In the genomic region with DNA sequence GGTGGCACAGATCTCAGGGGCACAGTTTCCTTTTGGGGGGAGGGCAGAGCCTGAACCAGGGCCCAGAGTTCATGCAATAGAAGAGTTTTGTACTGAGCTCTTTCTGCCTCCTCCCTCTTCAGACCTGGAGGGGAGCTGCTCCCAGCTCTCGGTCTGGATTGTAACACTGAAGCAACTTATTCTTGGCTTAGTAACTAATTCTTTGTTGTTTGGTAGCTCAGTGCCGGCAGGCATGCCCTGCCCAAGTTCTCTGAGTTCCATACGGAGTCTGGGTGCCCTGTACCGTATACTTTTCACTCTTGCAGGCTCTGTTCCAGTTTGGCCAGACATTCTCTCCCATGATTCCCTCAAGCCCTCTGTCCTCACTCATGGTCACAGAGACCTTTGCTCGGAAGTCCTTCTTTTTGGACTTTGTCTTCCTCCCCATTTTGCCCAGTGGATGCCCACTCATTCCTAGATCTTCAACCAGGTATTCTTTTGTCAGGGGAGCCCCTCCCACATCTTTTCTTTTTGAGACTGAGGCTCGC, we compare ENCODE assay signal across 24 mouse cellular contexts. TPM values are rescaled to one million over a fixed set of nuclear protein-coding genes. Genes with fewer than 3 reads are reported as not detected.
DNase-seq lines count a peak whose midpoint lies in the region; ATAC-seq and TF ChIP-seq lines count a peak whose summit lies in the region.
"Had no signal": no experiment of that assay in that cellular context is flagged by ENCODE, and none has a peak within 500 bp of the region (broad histone marks: within the 10 kb centered on the region; RNA-seq: fewer than 3 reads in every experiment).

No protein-coding gene starts in this region.

- H3K27ac ChIP-seq in kidney, embryonic 14.5 days (ENCODE audit: low read depth, low read length) = no peak overlapping the region
- H3K27ac ChIP-seq in left cerebral cortex, adult 2 months = peak overlapping the region; percentile 38; the same call in 1 of the 2 replicates
- H3K27ac ChIP-seq: embryonic facial prominence, embryonic 13.5 days; forebrain, embryonic 10.5 days; limb, embryonic 12.5 days; liver, embryonic 15.5 days had no signal

- intact Hi-C loops in left cerebral cortex, adult 2 months (cut with DNase I) = no loop called here

- TF ChIP-seq POLR2A in brain, embryonic 14.5 days (IDR thresholded peaks at IDR 0.05; ENCODE audit: borderline replicate concordance, extremely low read depth, insufficient read depth, insufficient read length, poor library complexity, severe bottlenecking) = no peak

- no peak overlapping the region for H3K4me3 ChIP-seq in kidney, embryonic 14.5 days (ENCODE audit: low read length)
- H3K4me3 ChIP-seq in left cerebral cortex, adult 2 months = no peak overlapping the region
- H3K4me3 ChIP-seq: embryonic facial prominence, embryonic 13.5 days; forebrain, embryonic 10.5 days; limb, embryonic 12.5 days; liver, embryonic 15.5 days had no signal

- no peak; the same call in 1 of the 2 replicates for TF ChIP-seq CTCF in left cerebral cortex, adult 2 months (IDR thresholded peaks at IDR 0.05)
- TF ChIP-seq CTCF in brain, embryonic 14.5 days (IDR thresholded peaks at IDR 0.05; ENCODE audit: borderline replicate concordance, extremely low read depth, insufficient read depth, insufficient read length) = no peak

- WGBS in kidney, embryonic 14.5 days = 89% methylated on average over 6 of the region's 6 CpGs

- H3K27me3 ChIP-seq in kidney, embryonic 14.5 days (ENCODE audit: control insufficient read depth, insufficient read depth, low read length) = no peaks in the 10 kb centered on the region
- H3K27me3 ChIP-seq: embryonic facial prominence, embryonic 13.5 days; limb, embryonic 12.5 days; liver, embryonic 15.5 days had no signal

- ATAC-seq in kidney, embryonic 14.5 days (ENCODE audit: low FRiP score, low TSS enrichment) = no peak
- ATAC-seq: inflammation-experienced regulatory T-cells, adult 6 months had no signal

- H3K4me1 ChIP-seq in kidney, embryonic 14.5 days (ENCODE audit: control insufficient read depth, insufficient read depth, low read length) = no peaks in the 10 kb centered on the region
- H3K4me1 ChIP-seq: embryonic facial prominence, embryonic 13.5 days; forebrain, embryonic 10.5 days; limb, embryonic 12.5 days had no signal

- DNase-seq in kidney, adult 11 months = peak; percentile 66
- no peak for DNase-seq in left cerebral cortex, adult 2 months (ENCODE audit: extremely low spot score in 1 of 2, low spot score in 2 of 2)
- no peak for DNase-seq in left cerebral cortex, adult 11 months (ENCODE audit: low spot score)
- DNase-seq in brain, embryonic 14.5 days (ENCODE audit: low read depth) = peak; percentile 31
- peak; percentile 46 for DNase-seq in fibroblast of lung, adult 2 months (ENCODE audit: low read depth)
- DNase-seq in neural tube, embryonic 10.5 days (ENCODE audit: extremely low spot score, low spot score) = no peak
- no peak for DNase-seq in ovary, postnatal 10 days (ENCODE audit: low spot score)
- DNase-seq: lung, postnatal 10 days; midbrain, embryonic 14.5 days; spleen, adult 18-20 months; thymus, adult 2 months had no signal

- no peaks in the 10 kb centered on the region for H3K9me3 ChIP-seq in kidney, embryonic 14.5 days (ENCODE audit: control insufficient read depth, low read length)
- H3K9me3 ChIP-seq: embryonic facial prominence, embryonic 13.5 days; forebrain, embryonic 10.5 days; limb, embryonic 12.5 days; liver, embryonic 15.5 days had no signal

- no peak overlapping the region for H3K4me2 ChIP-seq in kidney, embryonic 14.5 days (replicated peaks; ENCODE audit: low read depth, low read length)
- H3K4me2 ChIP-seq: embryonic facial prominence, embryonic 13.5 days; limb, embryonic 12.5 days; liver, embryonic 15.5 days had no signal

- no peaks in the 10 kb centered on the region for H3K36me3 ChIP-seq in kidney, embryonic 14.5 days (ENCODE audit: control insufficient read depth, insufficient read depth, low read length)
- H3K36me3 ChIP-seq: embryonic facial prominence, embryonic 13.5 days; forebrain, embryonic 10.5 days; limb, embryonic 12.5 days; liver, embryonic 15.5 days had no signal

- no peak overlapping the region for H3K9ac ChIP-seq in kidney, embryonic 14.5 days (ENCODE audit: low read depth, low read length)
- H3K9ac ChIP-seq: embryonic facial prominence, embryonic 13.5 days; limb, embryonic 12.5 days; liver, embryonic 15.5 days had no signal

RNA-seq across cellular contexts. Expression of a gene that starts 9.6 kb away (rescaled TPM):
- polyA plus RNA-seq in kidney, embryonic 14.5 days (2014; fragmentation: Nextera tagmentation; extraction: Ambion mirVana) = 0.07 and 0.45 TPM in 2 replicates
- not detected for total RNA-seq in left cerebral cortex, adult 2 months (2021)
- not detected in 2 replicates for polyA plus RNA-seq in brain, embryonic 14.5 days (2012; rRNA removed)
- total RNA-seq: adrenal gland, adult 2 months; gastrocnemius, postnatal 25 days; hematopoietic stem cell, adult 5-6 weeks; layer of hippocampus, adult 8-10 months had no signal
- polyA plus RNA-seq: embryonic facial prominence, embryonic 13.5 days; forebrain, embryonic 10.5 days; frontal cortex, adult 2 months; inflammation-experienced regulatory T-cells, adult 6 months; limb, embryonic 12.5 days; midbrain, embryonic 14.5 days; neural tube, embryonic 14.5 days had no signal

RNA-seq across cellular contexts. Expression of a gene that starts 26.0 kb away (rescaled TPM):
- polyA plus RNA-seq in kidney, embryonic 14.5 days (2014; fragmentation: Nextera tagmentation; extraction: Ambion mirVana) = 0.11 TPM in 1 of 2 replicates, not detected in the other
- not detected for total RNA-seq in left cerebral cortex, adult 2 months (2021)
- 0.03 TPM in 2 replicates for polyA plus RNA-seq in brain, embryonic 14.5 days (2012; rRNA removed)
- total RNA-seq: gastrocnemius, postnatal 25 days; hematopoietic stem cell, adult 5-6 weeks; megakaryocyte progenitor cell, adult 5-6 weeks had no signal
- polyA plus RNA-seq: forebrain, embryonic 10.5 days; frontal cortex, adult 2 months; inflammation-experienced regulatory T-cells, adult 6 months; limb, embryonic 12.5 days; liver, embryonic 15.5 days; midbrain, embryonic 14.5 days; neural tube, embryonic 14.5 days had no signal

RNA-seq across cellular contexts. Expression of a gene that starts 53.1 kb away (rescaled TPM):
- polyA plus RNA-seq in kidney, embryonic 14.5 days (2014; fragmentation: Nextera tagmentation; extraction: Ambion mirVana) = 13.1 and 18.5 TPM in 2 replicates
- 10 to 100 TPM; 11.1 to 11.5 TPM for total RNA-seq in left cerebral cortex, adult 2 months (2021)
- polyA plus RNA-seq in brain, embryonic 14.5 days (2012; rRNA removed) = 15.1 and 15.5 TPM in 2 replicates

Comparison
In these comparisons a context has a peak if more than half of its experiments do, and no peak if none do; other contexts are left out.
1. DNase-seq: peak in kidney, adult 11 months (single experiment), brain, embryonic 14.5 days (single experiment) and fibroblast of lung, adult 2 months (single experiment); none in left cerebral cortex, adult 2 months (0 of 2), left cerebral cortex, adult 11 months (single experiment), neural tube, embryonic 10.5 days (single experiment) and ovary, postnatal 10 days (single experiment).